Mouse (Mus musculus) MEL (cell line): ENCODE measurements around the gene Iqcm.

Experiments
- CTCF ChIP-seq, 3 experiments: IDR thresholded peaks in 2 of 3; conservative IDR thresholded peaks in 1 of 3; 2 replicates each; pipeline ENCODE4 v1.5.1; 2011 to 2012; ENCODE audit warnings: low read length in 3 of 3, low read depth in 2 of 3, mild to moderate bottlenecking in 2 of 3, improper control_type of control experiment in 1 of 3, inconsistent platforms in 1 of 3, mixed read lengths in 1 of 3, moderate library complexity in 1 of 3; ENCODE audit not compliant: control insufficient read depth in 1 of 3, insufficient read depth in 1 of 3, poor library complexity in 1 of 3, severe bottlenecking in 1 of 3
- ETS1 ChIP-seq: IDR thresholded peaks from 2 replicates; pipeline ENCODE4 v1.6.1; 2012; ENCODE audit warnings: low read depth, mild to moderate bottlenecking, inconsistent platforms, low read length, improper control_type of control experiment, moderate library complexity
- KAT2A ChIP-seq: conservative IDR thresholded peaks from 2 replicates; pipeline ENCODE4 v1.6.1; 2012; ENCODE audit warnings: low read depth, low read length, improper control_type of control experiment, inconsistent platforms
- POLR2A ChIP-seq, 2 experiments: IDR thresholded peaks; 2 replicates each; pipeline ENCODE4 v1.6.1; 2011 to 2012; ENCODE audit warnings: low read length in 2 of 2, mild to moderate bottlenecking in 2 of 2, control low read depth in 1 of 2, improper control_type of control experiment in 1 of 2, low read depth in 1 of 2, moderate library complexity in 1 of 2; ENCODE audit not compliant: control insufficient read depth in 1 of 2, insufficient read depth in 1 of 2, poor library complexity in 1 of 2
- USF1 ChIP-seq: IDR thresholded peaks from 2 replicates; pipeline ENCODE4 v1.6.1; 2014; ENCODE audit warnings: low read depth, mild to moderate bottlenecking, inconsistent platforms, low read length, improper control_type of control experiment, moderate library complexity

DNA sequence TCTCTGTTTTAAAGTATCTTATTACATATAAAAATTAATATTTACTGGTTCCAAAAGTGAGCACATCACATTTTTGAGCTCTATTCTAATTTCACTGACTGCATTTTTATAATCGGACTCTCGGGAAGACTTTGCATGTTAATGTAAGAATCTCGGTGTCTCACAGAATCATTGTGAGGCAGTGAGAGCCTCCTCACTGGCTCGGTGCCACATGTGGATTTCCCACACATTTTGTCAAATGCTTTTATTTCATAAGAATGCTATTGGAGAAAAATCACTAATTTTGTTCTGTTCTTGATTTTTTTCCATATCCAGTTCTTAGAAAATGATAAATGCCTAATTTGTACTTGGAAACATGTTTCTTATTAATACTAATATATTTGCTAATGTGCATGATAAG, 570.0 kb downstream of the Iqcm start:
- TF ChIP-seq POLR2A (IDR thresholded peaks at IDR 0.05; ENCODE audit: control insufficient read depth in 1 of 2, insufficient read depth in 1 of 2, low read depth in 1 of 2, low read length in 2 of 2, poor library complexity in 1 of 2) (no peak), CTCF (IDR thresholded peaks at IDR 0.05 in 2 of 3, conservative IDR thresholded peaks at IDR 0.05 in 1 of 3; ENCODE audit: control insufficient read depth in 1 of 3, insufficient read depth in 1 of 3, low read depth in 2 of 3, low read length in 3 of 3, poor library complexity in 1 of 3, severe bottlenecking in 1 of 3) (no peak), ETS1 (no peak), KAT2A (no peak), USF1 (no peak)
